Mouse (Mus musculus): ENCODE data around the gene Tmem117. TPM values are rescaled to one million over a fixed set of nuclear protein-coding genes. Genes with fewer than 3 reads are reported as not detected.

Gene Tmem117
- polyA plus RNA-seq, 2 experiments from 2014 or later, result 0.49 TPM; not detected in 1

DNA sequence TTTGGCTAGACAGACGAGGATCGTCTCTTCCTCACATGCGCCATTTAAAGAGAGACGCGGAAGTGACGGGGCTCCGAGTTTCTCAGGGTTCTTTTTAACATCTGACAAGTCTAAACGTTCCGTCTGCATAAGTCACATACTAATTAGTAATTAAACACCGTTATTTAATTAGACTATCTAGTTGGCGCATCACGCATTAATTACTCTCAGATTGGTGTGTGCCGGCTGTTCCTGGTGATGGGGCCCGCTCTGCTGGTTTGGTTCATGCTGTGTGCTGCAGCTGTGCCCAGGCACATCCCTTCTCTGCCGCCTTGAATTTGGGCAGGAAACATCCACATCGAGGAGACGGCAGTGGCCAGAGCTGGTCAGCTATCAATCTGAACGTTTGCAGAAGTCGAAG, 142.7 kb downstream of the Tmem117 start:
- ATAC-seq, result no peak

DNA sequence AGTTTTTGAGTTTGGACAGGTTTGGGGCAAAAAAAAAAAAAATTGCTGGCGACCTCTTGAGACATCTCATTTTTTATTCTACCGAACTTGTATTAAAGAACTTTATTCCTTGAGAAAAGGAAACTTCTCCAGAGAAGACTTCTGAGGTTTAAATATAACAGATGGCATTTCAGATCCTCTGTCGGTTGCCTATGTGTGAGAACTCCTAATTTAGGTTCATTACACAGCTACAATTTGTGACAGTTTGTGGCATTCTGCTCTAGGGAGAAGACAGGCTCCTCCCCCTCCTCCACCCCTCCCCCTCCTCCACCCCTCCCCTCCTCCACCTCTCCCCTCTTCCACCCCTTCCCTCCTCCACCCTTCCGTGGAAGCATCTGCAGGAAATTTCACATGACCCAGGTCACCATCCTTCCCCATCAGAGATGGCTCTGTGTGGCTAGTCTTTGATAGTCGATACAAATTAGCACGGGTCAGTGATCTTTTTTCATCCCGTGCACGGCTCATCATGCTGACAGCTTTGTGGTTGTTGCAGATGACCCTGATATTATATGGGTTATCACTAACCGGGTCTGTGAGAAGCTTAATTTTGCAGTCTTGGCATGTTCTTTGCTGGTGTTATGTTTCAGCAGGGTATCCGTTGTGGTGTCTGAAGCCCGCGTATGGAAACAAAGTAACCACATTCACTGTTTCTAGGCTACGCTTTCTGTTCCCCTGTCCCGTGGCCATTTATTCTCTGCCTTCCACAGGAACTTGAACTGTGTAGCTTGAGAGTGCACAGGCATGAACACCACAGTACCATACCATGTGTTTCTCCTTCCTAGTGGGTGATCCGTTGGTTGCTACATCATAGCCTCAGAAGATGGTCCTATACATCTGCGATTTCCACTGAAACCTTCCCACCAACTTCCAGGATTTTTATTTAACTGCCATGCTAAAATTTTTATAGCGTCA, 147.4 kb downstream of the Tmem117 start:
- ATAC-seq, result no peak

DNA sequence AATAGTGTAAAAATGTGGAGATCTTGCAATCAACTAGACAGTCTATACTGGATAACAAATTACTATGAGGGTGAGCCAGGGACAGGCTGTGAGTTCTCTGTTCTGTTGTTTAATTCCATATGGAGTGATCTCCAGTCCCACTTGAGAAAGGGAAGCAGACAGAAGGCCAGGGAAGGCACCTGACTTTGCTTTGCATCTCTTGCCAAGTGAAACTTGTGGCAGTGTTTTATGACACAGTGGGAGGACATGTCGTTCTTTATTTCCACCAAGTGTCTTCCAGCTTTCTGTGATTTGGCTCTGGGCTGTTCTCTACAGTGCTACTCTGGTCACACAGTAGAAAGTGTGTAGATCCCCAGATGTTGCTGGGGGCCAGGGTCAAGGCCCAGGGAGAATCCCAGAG, 152.5 kb downstream of the Tmem117 start:
- ATAC-seq, result no peak

DNA sequence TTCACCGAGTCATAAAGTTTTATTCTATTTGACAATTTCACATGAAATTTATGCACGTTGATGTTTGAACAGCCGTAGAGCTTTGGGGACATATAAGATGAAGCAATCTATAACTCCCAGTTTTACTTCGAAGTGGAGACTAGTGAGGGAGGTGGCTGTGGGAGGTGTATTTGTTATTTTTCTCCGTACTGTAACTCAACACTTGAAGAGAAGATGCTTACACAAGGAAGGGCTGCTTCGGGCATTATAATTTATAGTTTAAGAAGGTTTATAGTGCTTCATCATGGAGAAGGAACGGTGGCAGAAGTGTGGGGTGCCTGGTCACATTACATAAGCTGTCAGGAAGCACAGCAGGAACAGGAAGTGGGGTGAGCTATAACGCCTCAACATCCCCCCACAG, 164.4 kb downstream of the Tmem117 start:
- no peak for ATAC-seq

DNA sequence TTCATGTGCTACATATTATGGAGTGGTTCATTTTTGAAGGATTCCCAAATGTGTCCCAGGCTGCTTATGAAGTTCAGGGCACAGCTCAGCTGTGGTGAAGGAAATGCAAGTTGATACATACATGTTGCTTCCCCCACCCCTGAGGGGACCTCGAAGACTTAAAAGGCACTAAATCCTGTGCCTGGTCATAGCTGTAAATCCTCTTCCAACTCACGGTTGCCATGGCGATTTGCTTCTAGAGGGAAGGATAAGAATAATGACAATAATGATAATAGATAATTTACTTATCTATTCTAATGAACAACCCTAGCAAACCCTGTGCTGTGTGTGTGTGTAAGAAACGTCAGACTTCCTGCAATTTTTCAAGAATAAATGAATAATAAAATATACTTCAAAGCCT, 166.5 kb downstream of the Tmem117 start:
- no peak for ATAC-seq

DNA sequence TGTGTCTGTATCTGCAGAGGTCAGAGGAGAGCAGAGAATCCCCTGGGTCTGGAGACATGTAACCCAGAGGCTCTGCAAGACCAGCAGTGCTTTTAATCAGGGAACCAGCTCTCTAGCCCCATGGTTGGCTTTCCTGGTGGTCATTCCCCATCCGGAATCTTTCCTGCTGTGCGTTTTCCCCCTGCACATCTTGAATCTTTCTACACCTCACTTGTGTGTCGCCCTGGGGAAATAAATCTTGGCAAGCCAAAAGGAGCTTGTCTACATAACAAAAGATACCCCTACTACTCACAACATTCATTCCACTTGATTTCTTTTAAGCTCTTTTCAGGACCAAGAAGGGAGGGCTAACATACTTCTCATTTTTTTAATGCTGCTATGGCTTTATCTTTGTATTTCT, 169.2 kb downstream of the Tmem117 start:
- ATAC-seq, result no peak

DNA sequence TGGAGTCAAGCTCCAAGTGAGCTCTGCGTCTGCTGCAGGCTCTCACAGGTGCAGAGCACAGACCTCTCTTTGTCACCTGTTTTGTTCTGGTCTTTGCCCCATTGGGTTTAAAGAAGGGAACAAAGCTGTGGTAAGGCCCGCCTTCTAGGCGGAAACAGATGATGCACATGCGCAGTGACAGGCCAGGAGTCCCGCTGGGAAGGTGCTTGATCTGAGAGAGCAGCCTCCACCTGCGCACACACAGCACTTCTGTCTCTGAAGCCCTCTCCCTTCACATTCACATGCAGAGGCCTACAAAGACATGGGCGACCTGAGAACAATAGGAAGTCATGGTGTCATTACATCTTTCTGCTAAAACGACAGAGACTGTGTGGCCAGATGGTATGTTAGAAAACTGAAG, 172.4 kb downstream of the Tmem117 start:
- no peak for ATAC-seq

DNA sequence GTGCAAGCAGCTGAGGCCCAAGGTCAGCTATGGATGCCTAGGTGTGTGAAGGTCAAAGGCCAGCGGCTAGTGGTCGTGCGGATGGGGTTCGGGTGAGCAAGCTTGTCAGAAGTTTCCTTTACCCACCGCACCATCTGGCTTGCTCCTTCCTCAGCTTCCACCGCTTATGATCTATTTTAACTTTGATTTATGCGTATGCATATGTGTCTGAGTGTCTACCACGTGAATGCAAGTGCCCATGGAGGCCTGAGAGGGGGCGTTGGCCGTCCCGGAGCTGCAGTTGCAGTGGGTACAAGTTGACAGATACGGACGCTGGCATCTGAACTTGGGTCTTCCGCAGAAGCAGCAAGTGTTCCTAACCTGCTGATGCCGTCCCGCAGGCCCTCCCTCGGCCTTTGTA, 173.8 kb downstream of the Tmem117 start:
- no peak for ATAC-seq

DNA sequence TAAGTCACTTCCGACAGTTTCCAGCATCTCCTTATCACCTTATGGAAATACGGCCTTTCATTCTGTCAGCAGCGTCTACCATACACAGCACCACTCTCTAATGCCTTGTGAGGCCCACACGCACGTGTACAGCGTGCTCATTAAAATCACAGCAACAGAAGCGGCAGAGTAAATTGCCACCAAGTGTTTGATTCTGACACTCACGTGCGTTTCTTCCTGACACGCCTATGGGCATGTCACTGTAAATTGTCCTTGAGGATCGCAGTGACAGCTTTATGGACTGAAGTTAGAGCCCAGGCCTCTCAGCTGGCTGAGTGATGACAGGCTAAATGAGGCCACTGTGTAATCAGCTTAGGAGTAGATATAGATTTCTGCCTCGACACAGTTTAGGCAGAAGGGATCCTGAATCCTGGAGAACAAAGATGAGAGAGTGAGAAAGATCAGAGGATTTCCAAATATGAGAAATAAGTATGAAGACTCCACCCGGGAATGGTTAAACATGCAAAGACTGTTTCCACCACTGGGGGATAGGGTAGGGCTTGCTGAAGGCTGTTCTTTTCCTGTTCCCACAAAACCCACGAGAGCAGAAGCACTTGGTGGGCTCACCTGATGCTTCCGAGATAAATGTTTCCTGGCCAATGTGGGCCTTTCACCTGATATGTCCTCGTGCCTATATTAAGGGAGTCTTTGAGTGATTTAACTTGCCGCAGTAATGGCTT, 174.8 kb downstream of the Tmem117 start:
- ATAC-seq, result no peak

DNA sequence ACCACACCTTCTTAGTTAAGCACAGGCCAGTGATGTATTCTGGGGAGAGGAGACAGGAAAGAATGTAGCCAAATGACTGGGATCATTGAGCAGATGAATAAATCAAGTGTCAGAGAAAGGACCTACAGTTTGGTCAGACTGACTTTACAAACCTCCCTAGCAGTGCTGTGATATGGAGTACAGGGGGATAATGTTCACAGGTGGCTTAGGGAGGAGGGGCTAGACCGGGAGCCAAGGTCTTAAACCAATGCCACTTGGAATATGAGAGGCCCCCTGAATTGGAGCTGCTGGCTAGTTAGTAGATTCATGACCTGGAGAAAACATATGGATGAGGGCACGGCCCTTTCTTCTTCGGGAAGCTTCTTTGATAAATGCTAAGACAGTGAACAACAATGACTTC, 177.0 kb downstream of the Tmem117 start:
- no peak for ATAC-seq

DNA sequence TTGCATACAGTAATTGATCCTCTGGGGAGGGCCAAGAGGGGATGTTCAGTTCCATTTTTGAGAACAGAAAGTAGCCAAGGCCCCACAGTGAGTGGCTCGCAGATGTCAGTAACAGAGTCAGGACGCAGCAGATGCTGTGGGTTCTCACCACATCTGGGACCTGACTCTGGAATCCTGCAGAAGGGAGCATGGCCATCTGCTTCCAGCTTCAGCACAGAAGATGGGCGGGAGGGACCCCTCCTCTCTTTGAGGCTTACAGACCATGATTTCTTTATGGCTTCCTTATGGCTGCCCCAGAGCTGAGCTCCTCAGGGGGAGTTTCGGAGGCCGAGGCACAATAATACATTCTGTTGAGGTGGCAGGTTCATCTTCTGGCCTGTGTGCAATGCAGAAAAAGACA, 182.5 kb downstream of the Tmem117 start:
- no peak for ATAC-seq

DNA sequence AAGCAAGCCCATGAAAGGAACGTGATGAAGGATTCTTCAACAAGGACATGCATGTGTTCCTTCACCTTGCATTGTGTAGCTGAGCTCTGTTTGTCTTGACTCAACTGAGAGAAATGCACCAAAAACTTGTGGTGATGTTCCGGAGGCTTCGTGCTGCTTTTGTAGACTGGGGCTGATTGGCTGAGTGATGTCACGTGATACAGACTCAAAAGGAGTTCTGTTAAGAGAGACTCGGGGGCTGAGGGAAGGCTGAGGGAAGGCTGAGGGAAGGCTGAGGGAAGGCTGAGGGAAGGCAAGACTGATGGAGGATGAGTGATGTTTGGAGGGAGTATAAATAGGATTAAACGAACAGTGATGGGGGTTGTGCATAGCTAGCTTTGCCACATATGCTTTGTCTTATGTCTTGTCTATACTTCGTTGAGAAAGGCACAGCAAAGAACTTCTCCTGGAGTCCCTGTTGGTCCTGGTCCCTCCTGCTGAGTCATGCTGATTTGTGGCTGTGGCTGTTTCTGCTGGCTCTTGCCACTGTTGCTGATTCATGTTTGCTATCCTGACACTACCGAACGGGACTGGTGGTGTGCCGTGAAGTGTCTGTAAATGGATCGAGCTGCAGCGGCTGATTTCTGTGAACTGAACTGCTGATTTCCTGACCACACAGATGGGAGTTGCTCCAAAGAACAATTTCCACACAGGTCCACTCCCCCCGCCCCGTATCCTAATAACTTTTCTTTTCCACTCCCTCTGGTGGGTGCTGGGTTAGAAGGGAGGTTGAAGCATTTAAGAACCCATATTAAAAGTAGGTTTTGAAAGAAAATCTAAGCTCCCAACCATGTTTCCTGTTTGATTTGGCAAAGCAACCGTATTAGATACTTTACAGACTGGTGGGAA, 185.4 kb downstream of the Tmem117 start:
- no peak for ATAC-seq

DNA sequence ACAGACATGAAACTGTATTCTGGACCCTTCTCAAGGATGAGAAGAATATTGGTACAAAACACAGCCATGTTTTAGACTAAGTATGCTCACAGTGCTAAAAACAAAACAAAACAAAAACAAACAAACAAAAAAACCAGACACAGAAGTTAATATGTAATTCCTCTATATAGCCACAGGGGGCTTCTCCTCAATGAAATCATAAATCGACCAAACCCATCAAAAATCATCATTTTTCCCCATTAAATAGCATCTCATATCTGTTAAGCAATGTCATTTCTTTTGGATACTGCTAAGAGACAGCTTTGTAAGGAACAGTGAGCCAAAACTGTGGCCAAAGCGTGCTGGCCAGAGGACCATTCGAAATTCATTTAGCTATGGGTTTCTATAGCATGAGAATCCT, 206.6 kb downstream of the Tmem117 start:
- ATAC-seq, result no peak

DNA sequence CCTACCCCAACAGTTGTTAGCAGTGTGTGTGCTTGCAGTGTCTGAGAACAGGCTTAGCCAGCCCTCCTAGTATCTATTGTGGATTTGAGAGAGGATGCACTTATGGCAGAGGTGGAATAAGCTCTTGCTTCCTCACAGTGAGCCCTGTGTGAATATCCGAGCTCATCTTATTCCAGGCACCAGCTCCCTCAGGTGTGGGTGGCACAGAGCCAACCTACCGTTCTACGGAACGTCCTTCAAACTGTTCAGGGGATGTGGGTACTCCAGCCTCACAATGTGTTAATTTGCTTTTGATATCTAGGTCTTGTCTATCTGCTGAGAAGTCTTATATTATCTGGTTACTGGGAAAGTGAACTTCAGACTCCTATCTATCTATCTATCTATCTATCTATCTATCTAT, 209.6 kb downstream of the Tmem117 start:
- ATAC-seq, result no peak

DNA sequence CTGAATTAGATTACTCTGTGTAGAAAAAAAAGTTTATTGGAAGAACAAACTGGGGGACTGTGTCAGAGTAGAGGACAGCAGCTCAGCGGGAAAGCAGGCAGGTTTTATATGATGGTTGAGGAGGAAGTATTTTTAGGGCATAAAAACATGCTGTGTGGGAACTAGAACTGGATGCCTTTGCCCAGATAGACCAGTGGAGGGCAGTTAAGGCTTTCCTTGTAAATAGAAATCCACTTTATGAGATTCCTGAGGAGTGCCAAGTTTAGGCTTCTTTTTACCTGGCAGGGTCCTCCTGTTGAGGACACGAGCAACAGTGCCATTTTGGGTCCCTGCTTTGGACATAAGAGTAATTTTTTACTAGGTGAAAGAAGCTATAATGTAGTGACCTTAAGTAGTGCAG, 218.5 kb downstream of the Tmem117 start:
- no peak for ATAC-seq

DNA sequence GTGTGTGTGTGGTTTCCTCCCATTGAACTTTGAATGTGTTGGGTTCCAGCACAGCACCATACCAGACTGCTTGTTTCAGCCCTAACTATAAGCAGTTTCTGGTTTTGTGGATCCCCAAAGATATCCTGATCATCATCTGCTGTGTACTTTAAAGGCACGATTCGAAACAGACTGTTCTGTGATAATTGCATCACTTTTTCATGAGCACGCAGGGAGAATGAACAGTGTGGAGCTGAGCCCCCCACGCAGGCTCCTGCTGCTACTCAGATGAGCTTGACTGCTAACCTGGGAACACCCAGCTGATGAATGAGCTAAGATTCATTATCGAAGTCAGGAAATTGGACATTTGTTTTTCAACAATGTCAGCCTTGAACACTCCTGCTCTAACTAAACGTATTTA, 230.6 kb downstream of the Tmem117 start:
- ATAC-seq, result no peak

DNA sequence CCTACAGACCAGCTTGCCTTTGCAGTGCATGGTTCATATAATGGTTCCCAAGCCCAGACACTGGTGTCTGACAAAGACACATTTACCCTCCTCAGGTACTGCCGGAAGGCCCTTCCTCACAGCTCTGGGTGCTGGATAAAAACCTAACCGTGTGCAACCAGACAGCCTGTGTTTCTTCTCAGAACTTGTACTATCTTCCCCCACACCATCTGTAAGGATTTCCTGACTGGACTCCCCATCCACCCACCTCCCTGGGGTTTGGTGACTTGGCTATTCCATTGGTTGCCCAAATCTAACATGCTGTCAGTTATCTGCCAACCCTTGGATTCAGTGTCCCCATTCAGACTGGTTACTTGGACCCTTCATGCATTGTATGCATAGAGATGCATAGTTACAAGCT, 232.1 kb downstream of the Tmem117 start:
- ATAC-seq, result no peak

DNA sequence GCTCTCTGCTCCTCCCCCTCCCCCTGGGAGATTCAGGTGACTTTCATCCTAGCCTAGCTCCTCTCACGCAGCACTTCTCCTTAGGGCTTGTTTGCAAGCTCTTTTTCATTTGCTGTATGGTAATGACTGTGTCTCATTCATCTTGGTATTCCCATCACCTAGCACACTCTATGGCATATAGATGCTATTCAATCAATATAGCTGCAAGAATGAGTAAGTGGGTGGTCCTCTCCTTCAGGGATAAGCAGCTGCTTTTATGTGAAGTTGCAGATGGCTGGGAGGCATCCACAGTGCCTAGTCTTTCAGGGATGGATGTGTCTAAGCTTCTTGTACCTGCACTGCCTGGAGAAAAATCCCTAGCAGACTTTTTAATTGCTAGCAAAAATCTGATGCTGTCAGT, 235.1 kb downstream of the Tmem117 start:
- no peak for ATAC-seq

DNA sequence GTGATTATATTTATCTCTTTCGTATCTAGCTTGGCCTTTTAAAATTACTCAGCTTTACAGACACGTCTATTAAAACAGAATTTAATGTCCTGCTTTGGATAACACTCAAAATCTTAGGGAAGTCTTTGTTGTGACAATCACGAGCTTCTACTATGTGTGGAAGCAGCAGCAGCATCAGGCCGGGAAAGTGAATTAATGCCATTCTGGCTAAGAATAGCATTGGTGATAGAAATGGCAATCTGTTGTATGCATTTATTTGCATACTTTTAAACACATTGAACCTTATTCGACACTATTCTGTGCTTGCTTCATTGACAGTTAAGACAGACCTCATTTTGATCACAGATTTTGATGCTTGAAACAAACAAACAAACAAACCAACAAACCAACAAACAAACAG, 239.3 kb downstream of the Tmem117 start:
- ATAC-seq, result no peak

DNA sequence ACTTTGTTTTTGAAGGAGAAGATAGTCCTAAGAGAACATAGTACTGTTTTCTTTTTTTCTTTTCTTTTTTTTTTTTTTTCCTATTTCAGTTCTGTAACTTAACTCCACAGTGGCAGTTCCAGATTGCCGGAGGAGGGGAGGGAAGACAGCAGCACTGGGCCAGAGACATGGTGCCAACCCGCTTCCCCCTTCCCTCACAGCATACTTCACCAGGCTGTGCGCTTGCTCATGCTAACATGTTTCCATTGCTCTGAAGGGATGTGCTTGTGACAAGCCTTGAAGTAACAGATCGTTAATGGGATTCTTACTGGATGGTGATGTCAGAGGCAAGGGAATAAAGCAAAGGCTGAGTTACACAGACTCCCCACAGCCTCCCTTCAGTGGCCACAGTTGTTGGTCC, 256.0 kb downstream of the Tmem117 start:
- no peak for ATAC-seq

DNA sequence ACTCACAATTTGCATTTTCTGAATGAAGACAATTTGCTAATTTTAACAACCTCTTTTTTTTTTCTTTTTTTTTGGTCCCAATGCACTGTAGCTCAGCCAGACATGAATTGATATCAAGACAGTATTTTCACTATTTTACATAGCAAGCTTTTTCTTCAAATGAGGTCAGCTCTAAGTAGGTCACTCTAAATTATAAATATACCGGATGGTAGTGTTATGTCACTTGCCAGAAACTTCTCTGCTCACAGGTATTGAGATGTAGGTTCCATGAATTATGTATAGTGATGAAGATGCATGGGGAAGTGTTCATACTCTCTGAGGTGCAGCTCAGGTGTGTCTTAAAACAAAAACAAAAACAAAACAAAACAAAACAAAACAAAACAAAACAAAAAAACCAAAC, 264.2 kb downstream of the Tmem117 start:
- no peak for ATAC-seq

DNA sequence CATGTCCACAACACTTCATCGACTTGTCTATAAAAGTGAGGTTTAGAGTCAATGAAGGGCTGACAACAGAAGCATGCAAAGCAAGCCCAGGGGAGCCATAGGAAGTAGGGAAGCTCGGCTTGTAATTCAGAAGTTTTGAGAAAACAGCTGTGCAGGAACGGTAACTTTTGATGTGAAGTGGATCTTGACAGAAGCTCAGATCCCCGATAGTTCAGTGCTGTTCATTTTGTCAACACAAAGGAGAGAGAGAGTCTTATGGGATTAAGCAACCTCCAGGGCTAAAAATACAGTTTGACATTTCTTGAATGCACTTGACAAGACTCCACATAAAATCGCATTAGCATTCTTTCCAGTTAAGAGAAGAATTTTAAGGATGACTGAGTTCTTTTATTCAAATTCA, 265.1 kb downstream of the Tmem117 start:
- no peak for ATAC-seq

DNA sequence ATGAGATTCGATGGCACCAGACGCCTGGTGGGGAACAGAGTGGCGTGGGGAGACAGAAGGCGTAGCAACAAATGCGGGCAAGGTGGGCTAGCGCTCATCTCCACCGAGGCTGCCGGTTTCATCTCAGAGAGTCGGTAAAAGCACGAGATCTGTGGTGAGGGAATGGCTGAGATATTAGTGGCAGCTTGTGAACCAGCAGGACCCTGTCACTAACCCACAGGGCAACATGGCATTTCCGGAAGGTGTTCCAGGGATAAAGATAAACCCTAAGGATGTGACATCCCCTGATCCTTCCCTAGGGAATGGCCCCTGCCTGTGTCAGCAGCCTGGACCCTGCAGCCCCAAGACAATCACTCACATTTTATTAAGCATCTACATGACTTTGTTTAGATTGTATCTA, 266.6 kb downstream of the Tmem117 start:
- no peak for ATAC-seq

Measured in activated CD4-positive, CD25-positive, alpha-beta regulatory T cell, adult 4 months (primary cell).